20 mouse cellular contexts compared by ENCODE assay signal in genomic region chrX:56663377-56663776, GRCm38 (mm10).
"Had no signal": no experiment of that assay in that cellular context is flagged by ENCODE, and none has a peak within 500 bp of the region (broad histone marks: within the 10 kb centered on the region; RNA-seq: fewer than 3 reads in every experiment).

No protein-coding gene starts in this region.

- ATAC-seq: liver, embryonic 12.5 days; midbrain, embryonic 15.5 days had no signal

- H3K4me1 ChIP-seq: limb, embryonic 10.5 days; liver, embryonic 12.5 days; liver, embryonic 15.5 days; midbrain, embryonic 15.5 days; neural tube, embryonic 12.5 days; neural tube, embryonic 15.5 days had no signal

- H3K4me3 ChIP-seq: layer of hippocampus, adult 2 months; limb, embryonic 10.5 days; limb, embryonic 13.5 days; liver, embryonic 12.5 days; liver, embryonic 15.5 days; lung, embryonic 15.5 days; midbrain, embryonic 12.5 days; midbrain, embryonic 15.5 days; neural tube, embryonic 12.5 days; neural tube, embryonic 15.5 days had no signal

- DNase-seq: kidney, adult 18-20 months; kidney, postnatal 25 days; layer of hippocampus, adult 9-11 months; liver; lung, adult 18-20 months; thymus, adult 2 months; thymus, postnatal 14 days; thymus, postnatal 4 days had no signal

- H3K27me3 ChIP-seq: limb, embryonic 13.5 days; liver, embryonic 12.5 days; liver, embryonic 15.5 days; lung, embryonic 15.5 days; midbrain, embryonic 12.5 days; midbrain, embryonic 15.5 days; neural tube, embryonic 12.5 days; neural tube, embryonic 15.5 days had no signal

- H3K9ac ChIP-seq: limb, embryonic 13.5 days; liver, embryonic 12.5 days; liver, embryonic 15.5 days; lung, embryonic 15.5 days; midbrain, embryonic 12.5 days; midbrain, embryonic 15.5 days; neural tube, embryonic 12.5 days; neural tube, embryonic 15.5 days had no signal

- H3K27ac ChIP-seq: layer of hippocampus, adult 2 months; limb, embryonic 10.5 days; limb, embryonic 13.5 days; liver, embryonic 12.5 days; liver, embryonic 15.5 days; lung, embryonic 15.5 days; macrophage; midbrain, embryonic 12.5 days; midbrain, embryonic 15.5 days; neural tube, embryonic 12.5 days; neural tube, embryonic 15.5 days; stomach, postnatal 0 days had no signal

- H3K36me3 ChIP-seq: limb, embryonic 10.5 days; limb, embryonic 13.5 days; liver, embryonic 12.5 days; liver, embryonic 15.5 days; lung, embryonic 15.5 days; midbrain, embryonic 12.5 days; midbrain, embryonic 15.5 days; neural tube, embryonic 12.5 days; neural tube, embryonic 15.5 days had no signal

- H3K4me2 ChIP-seq: limb, embryonic 13.5 days; liver, embryonic 12.5 days; liver, embryonic 15.5 days; lung, embryonic 15.5 days; midbrain, embryonic 12.5 days; midbrain, embryonic 15.5 days; neural tube, embryonic 12.5 days; neural tube, embryonic 15.5 days had no signal

- H3K9me3 ChIP-seq: limb, embryonic 10.5 days; limb, embryonic 13.5 days; liver, embryonic 12.5 days; liver, embryonic 15.5 days; lung, embryonic 15.5 days; midbrain, embryonic 12.5 days; midbrain, embryonic 15.5 days; neural tube, embryonic 12.5 days; neural tube, embryonic 15.5 days had no signal
